Mouse (Mus musculus): Measurements from ENCODE around the gene Mis18a.

DNA sequence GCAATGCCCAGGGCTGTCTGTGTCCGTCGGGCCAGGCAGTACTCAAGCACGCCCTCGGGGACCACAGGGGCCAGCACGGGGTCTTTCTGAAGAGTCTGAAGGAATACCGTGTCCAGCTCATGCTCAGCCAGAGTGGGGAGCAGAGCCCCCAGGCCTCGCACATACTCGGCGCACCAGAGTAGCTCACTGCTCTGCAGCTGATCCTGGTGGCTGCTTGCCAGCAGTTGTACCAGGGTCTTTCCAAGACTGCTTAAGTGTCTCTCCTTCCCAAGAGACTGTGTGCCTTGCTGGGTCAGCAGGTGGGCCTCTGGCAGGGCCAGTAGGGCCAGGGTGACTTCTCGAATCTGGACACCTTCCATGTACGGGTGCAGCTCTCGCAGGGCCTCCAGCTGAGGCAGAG is 47.0 kb upstream of the Mis18a start:
- TF ChIP-seq CTCF (IDR thresholded peaks at IDR 0.05; ENCODE audit: extremely low read depth, insufficient read length, insufficient replicate concordance, low read depth, low read length), result no peak
- no peak for TF ChIP-seq POLR2A (IDR thresholded peaks at IDR 0.05; ENCODE audit: low read depth, low read length)

Data from small intestine, adult 2 months (tissue).